Mouse (Mus musculus) small intestine, adult 2 months (tissue): ENCODE measurements around the gene Krr1. TPM values are rescaled to one million over a fixed set of nuclear protein-coding genes. Genes with fewer than 3 reads are reported as not detected.
A peak's percentile ranks its signal among the peaks of the same experiment; 100 is the strongest.

ENCODE experiments used
- H3K27ac ChIP-seq: fragments of 200-500 bp; 2 replicates; pipeline ENCODE4 v1.5.1; 2012; ENCODE audit warnings: low read depth, low read length, control low read depth, inconsistent platforms; ENCODE audit not compliant: insufficient read depth
- H3K27me3 ChIP-seq: fragments of 200-500 bp; 2 replicates; pipeline ENCODE4 v1.6.1; 2012; ENCODE audit warnings: mild to moderate bottlenecking, moderate library complexity, low read length, inconsistent platforms; ENCODE audit not compliant: control insufficient read depth, insufficient read depth
- H3K36me3 ChIP-seq: fragments of 200-500 bp; 2 replicates; pipeline ENCODE4 v1.6.1; 2012; ENCODE audit warnings: mild to moderate bottlenecking, low read length, control low read depth, inconsistent platforms; ENCODE audit not compliant: control insufficient read depth, insufficient read depth
- H3K4me1 ChIP-seq: fragments of 200-500 bp; 2 replicates; pipeline ENCODE4 v1.6.1; 2012; ENCODE audit warnings: low read length, inconsistent platforms, mixed read lengths; ENCODE audit not compliant: control insufficient read depth, insufficient read depth, insufficient read length
- H3K4me3 ChIP-seq: fragments of 200-500 bp; 2 replicates; pipeline ENCODE4 v1.5.1; 2012; ENCODE audit warnings: low read depth, mild to moderate bottlenecking, control low read depth, inconsistent platforms, low read length, moderate library complexity
- CTCF ChIP-seq: fragments of 200-500 bp; IDR thresholded peaks from 2 replicates; pipeline ENCODE4 v1.5.1; 2012; ENCODE audit warnings: low read depth, mild to moderate bottlenecking, control low read depth, inconsistent platforms, low read length, moderate library complexity, mixed read lengths; ENCODE audit not compliant: insufficient replicate concordance, insufficient read length; ENCODE audit errors: extremely low read depth
- POLR2A ChIP-seq: fragments of 200-500 bp; IDR thresholded peaks from 2 replicates; pipeline ENCODE4 v1.6.1; 2012; ENCODE audit warnings: low read depth, mild to moderate bottlenecking, control low read depth, inconsistent platforms, low read length, moderate library complexity
- WGBS: fragments of 180-500 bp; shearing (Covaris S2); methylation state at CpG from one replicate; pipeline ENCODE4 v1.1.7; 2018; 5-methylcytosine and 5-hydroxymethylcytosine counted together
- polyA plus RNA-seq: library from polyadenylated mRNA; depleted of rRNA; stranded (reverse); fragments of >200 nt; gene quantifications from 2 replicates; pipeline ENCODE4 v1.2.3, GENCODE M21; 2012; rRNA removed

Krr1 gene
- polyA plus RNA-seq, result 0.83 and 1.2 TPM in 2 replicates

DNA sequence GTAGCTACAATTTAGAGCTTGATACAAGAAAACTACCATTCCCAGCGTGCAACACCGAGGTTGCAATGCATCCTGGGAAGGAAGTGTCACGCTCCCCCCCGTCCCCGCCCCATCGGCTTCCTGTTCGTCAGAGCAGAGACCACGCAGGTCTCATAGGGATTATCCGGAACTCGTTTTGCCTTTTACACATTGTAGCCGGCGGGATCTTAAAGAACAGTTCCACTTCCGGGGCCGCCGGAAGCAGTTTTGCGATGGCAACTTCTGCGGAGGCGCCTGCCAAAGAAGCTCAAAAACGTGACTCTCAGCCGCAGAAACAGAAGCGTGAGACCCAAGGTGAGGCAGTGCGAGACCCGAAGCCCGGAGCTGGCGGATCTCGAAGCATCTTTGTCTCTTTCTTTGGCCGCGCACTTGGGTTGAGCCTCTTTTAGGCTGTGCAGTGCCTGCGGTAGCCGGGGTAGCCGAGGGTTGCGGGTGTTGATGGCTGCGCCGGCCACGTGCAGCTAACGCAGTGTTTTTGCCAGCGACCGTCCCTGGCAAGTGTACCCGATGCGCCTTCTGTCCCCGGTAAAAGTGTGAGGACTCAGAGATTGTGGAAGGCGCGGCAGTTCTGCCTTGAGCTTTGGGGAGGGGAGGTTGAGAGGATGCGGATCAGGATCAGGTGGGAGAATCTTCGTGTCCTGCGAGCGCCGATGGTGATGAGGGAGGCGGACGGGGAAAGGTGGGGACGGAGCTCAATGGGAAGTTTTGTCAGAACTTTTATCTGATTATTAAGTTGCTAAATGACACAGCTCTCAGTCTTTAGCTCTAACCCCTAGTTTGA is at the start of gene Krr1:
TSS of gene Krr1 (plus strand) at position 123 of the 820 bp plus-strand sequence.
- no peaks in the 10 kb centered on the region for H3K4me1 ChIP-seq
- peak within 1 kb of the TSS; percentile 91 for H3K4me3 ChIP-seq
- peaks cover 5% of the 10 kb centered on the region; the same call in 1 of the 2 replicates for H3K36me3 ChIP-seq
- under 1% methylated on average over 51 of the region's 51 CpGs for WGBS
- TF ChIP-seq CTCF, result no peak
- TF ChIP-seq POLR2A, result peak; percentile 37; the same call in 1 of the 2 replicates
- H3K27me3 ChIP-seq, result no peaks in the 10 kb centered on the region
- peak within 1 kb of the TSS; percentile 45; the same call in 1 of the 2 replicates for H3K27ac ChIP-seq

DNA sequence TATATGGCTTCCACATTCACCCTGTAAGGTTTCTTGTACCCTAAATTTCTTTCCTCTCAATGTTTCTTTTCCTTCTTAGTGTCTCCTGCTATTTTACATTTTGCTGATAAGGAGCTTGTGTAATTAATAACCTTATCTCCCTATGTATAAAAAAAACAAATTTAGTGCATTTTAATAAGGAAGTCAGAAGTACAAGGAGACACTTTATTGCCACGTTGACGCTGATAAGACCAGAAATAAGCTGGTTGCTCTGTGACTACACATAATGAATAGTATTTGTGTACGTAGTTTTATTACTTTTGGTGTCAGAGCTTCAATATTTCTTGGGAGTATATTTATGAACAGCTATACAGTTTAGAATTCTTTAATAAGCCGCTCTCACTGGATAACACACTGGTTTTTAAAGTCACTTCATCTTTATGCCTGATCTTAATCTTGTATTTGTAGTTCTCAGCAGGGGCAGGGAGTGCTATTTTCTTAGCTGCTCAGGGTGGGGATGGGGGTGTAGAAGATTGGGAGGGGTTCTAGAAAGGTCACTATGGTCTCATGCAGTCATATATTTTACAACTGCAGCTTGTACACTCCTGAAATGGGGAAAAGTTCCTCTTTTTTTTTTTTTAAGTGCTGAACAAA is 48.8 kb upstream of the Krr1 start:
- Histone ChIP-seq H3K36me3 (no peaks in the 10 kb centered on the region), H3K4me3 (no peak overlapping the region), H3K4me1 (peaks cover 3% of the 10 kb centered on the region; the same call in 1 of the 2 replicates), H3K27ac (no peak overlapping the region), H3K27me3 (no peaks in the 10 kb centered on the region)
- TF ChIP-seq POLR2A (no peak), CTCF (no peak)
- 34% methylated on average over 4 of the region's 4 CpGs for WGBS

DNA sequence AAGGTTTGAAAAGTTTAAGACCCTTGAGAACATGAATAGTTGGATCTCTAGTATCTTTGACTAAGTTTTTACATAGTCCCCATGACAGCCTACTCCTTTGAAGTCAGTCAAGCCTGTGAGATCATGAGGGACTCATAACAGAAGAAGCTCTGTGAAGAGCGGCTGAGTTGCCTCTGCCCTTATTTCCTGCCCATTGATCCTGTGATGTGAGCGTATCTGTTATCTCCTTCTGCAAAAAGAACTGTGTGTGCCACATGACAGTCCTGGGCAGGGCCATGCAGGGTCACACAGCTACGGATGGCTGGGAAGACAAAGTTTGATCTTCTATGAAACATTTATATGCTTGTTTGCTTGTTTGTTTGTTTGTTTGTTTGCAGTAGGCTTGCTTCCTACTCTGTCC is 48.3 kb upstream of the Krr1 start:
- no peaks in the 10 kb centered on the region for H3K36me3 ChIP-seq
- no peaks in the 10 kb centered on the region for H3K27me3 ChIP-seq
- TF ChIP-seq POLR2A, result no peak
- no peak for TF ChIP-seq CTCF
- peaks cover 3% of the 10 kb centered on the region; the same call in 1 of the 2 replicates for H3K4me1 ChIP-seq
- no peak overlapping the region for H3K27ac ChIP-seq
- H3K4me3 ChIP-seq, result no peak overlapping the region
- 21% methylated on average over 3 of the region's 3 CpGs for WGBS

DNA sequence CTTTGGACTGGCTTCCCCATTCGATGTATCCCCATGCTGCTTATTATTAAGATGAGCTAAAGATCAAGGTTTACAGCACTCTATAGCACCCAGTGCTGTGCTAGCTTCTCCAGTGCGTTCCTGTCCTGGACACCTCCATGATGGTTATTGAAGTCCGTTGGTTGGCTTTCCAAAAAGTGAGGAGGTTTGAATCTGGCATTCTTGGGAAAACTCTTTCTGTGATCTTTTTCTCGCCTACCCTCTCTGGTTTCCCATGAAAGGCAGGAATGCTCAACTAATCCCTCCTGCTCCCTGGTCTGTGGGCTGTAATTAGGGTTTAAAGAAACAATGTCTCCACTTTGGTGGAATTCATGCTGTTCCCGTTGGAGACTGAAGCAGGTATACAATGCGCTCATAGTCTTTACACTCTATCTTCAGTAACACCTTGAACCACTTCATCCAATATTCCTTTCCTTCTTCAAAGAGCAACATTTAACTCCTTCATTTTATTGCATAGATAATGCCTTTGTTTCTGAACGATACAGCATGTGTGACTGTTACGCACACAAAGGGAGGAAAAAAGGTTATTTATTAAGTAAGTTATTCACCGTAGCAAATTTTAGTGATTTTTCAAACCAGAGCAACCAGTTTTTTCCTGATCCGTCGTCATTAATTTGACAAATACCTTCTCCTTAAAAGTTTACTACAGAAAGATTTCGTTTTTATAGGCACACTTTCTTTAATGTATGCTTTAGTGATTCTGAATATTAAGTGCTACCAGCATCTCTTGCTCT is 47.6 kb upstream of the Krr1 start:
- TF ChIP-seq CTCF, result no peak
- no peak for TF ChIP-seq POLR2A
- H3K4me3 ChIP-seq, result no peak overlapping the region
- no peaks in the 10 kb centered on the region for H3K36me3 ChIP-seq
- H3K27me3 ChIP-seq, result no peaks in the 10 kb centered on the region
- H3K4me1 ChIP-seq, result peaks cover 3% of the 10 kb centered on the region; the same call in 1 of the 2 replicates
- 32% methylated on average over 12 of the region's 12 CpGs for whole genome bisulfite sequencing
- no peak overlapping the region for H3K27ac ChIP-seq

DNA sequence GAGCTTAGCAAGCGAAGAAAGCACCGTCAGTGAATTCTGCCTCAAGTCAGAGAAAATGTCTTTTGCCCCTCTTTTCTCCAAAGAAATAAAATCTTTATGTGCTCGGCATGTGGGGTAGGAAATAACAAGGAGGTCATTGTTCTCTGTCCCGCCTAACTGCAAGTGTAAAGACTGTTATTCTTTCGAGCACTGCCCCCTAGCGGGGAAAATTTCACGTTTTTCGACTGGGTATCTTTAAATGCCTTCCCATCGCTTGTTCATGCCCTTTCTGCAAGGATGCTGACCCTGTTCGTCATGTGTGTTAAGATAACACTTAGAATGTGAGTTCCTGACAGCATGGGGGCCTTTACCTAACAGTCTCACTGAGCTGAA is 47.0 kb upstream of the Krr1 start:
- 3% methylated on average over 10 of the region's 10 CpGs for WGBS
- Histone ChIP-seq H3K27ac (no peak overlapping the region), H3K27me3 (no peaks in the 10 kb centered on the region)

DNA sequence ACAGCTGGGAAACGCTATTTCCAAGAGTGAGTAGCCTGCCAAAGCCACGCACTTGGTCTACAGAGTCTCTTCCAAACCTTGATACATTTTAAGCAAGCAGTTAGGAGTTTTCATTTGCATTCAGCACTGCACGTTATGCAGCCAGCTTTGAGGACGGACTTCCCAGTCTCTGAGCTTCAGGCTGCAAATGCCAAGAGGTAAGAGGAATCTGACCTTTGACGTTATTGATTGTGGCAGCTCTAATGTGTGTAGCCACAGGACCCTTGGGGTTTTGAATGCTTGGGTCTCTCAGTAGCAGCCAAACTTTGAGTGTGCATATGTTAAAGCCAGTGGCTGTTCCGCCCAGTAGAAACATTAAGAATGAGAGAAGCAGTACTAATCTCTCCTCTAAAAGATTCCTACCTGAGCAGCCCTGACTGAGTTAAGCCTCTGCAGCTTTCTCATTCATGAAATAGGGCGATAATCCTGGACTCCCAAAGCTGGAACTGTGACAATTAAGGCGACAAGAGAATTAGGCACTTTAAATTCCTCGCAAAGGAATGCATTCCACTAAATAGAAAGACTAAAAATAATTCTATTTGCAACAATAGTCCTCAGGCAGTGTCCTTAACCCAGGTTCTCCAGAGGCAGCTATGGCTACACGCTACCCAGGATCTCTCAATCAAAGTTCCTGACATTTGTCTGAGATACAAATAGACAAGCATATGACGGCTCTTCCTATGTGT is 39.7 kb upstream of the Krr1 start:
- H3K4me1 ChIP-seq, result peaks cover 4% of the 10 kb centered on the region; the same call in 1 of the 2 replicates
- TF ChIP-seq CTCF, result no peak
- no peak for TF ChIP-seq POLR2A
- H3K36me3 ChIP-seq, result no peaks in the 10 kb centered on the region
- WGBS, result 61% methylated on average over 11 of the region's 11 CpGs
- H3K4me3 ChIP-seq, result no peak overlapping the region
- H3K27ac ChIP-seq, result no peak overlapping the region
- H3K27me3 ChIP-seq, result no peaks in the 10 kb centered on the region

More for the DNA sequence above, 47.0 kb upstream of the Krr1 start:
- Histone ChIP-seq H3K36me3 (no peaks in the 10 kb centered on the region), H3K4me3 (no peak overlapping the region), H3K4me1 (peaks cover 3% of the 10 kb centered on the region; the same call in 1 of the 2 replicates)
- TF ChIP-seq CTCF (no peak), POLR2A (no peak)
